Mouse (Mus musculus): ENCODE data around the gene Med8. TPM values are rescaled to one million over a fixed set of nuclear protein-coding genes. Genes with fewer than 3 reads are reported as not detected.

The Med8 gene
- polyA plus RNA-seq, 1 experiment = 31.0 TPM

DNA sequence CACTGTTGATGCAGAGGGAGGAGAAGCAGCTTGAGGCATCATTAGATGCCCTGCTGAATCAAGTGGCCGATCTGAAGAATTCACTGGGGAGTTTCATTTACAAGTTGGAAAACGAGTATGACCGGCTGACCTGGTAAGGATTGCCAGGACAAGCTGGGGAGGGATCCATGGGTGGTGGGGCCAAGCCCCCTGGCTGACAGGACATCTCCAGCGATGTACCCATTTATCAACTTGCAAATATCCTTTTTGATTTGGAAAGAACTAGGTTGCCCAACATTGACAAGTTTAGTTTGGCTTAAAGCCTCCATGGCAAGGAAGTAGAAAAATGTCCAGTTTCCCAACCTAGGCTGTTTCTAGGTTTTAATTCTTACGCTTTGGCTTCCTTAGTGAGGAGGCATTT is 1.7 kb downstream of the Med8 start:
- no peak for DNase-seq
- 71% methylated on average over 5 of the region's 5 CpGs for WGBS
- no peak for TF ChIP-seq POLR2A (IDR thresholded peaks at IDR 0.05; ENCODE audit: low read depth, low read length)
- no peak for TF ChIP-seq CTCF (conservative IDR thresholded peaks at IDR 0.05; ENCODE audit: insufficient read depth, insufficient read length, low read depth, low read length)

DNA sequence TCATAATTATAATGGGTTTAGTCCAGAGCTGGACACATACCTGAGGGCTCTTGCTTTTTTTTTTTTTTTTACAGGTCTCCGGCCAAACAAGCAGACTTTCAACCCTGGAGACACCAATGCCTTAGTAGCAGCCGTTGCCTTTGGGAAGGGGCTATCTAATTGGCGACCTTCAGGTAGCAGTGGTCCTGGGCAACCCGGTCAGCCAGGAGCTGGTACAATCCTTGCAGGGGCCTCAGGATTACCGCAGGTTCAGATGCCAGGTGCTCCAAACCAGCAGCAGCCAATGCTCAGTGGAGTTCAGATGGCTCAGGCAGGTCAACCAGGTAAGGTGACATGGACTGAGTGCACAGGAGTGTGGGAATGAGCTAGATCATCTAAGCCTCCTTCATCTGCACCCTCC is 4.4 kb downstream of the Med8 start:
- DNase-seq = no peak
- Histone ChIP-seq H3K27ac (ENCODE audit: insufficient read depth, low read depth, low read length) (no peak overlapping the region), H3K36me3 (ENCODE audit: control insufficient read depth, insufficient read depth, low read length) (no peaks in the 10 kb centered on the region), H3K4me1 (ENCODE audit: control insufficient read depth, insufficient read depth, low read length) (peaks cover 8% of the 10 kb centered on the region; the same call in 1 of the 2 replicates), H3K27me3 (replicated peaks; ENCODE audit: control insufficient read depth, insufficient read depth, low read length) (no peaks in the 10 kb centered on the region), H3K4me3 (ENCODE audit: insufficient read depth, low read depth, low read length) (no peak overlapping the region)
- WGBS = 91% methylated on average over 5 of the region's 5 CpGs
- TF ChIP-seq CTCF (conservative IDR thresholded peaks at IDR 0.05; ENCODE audit: insufficient read depth, insufficient read length, low read depth, low read length) = no peak
- no peak for TF ChIP-seq POLR2A (IDR thresholded peaks at IDR 0.05; ENCODE audit: low read depth, low read length)

More for the DNA sequence above, 1.7 kb downstream of the Med8 start:
- H3K4me3 ChIP-seq (ENCODE audit: insufficient read depth, low read depth, low read length) = no peak overlapping the region
- H3K4me1 ChIP-seq (ENCODE audit: control insufficient read depth, insufficient read depth, low read length) = peaks cover 8% of the 10 kb centered on the region; the same call in 1 of the 2 replicates
- no peak overlapping the region for H3K27ac ChIP-seq (ENCODE audit: insufficient read depth, low read depth, low read length)
- no peaks in the 10 kb centered on the region for H3K27me3 ChIP-seq (replicated peaks; ENCODE audit: control insufficient read depth, insufficient read depth, low read length)
- no peaks in the 10 kb centered on the region for H3K36me3 ChIP-seq (ENCODE audit: control insufficient read depth, insufficient read depth, low read length)

DNA sequence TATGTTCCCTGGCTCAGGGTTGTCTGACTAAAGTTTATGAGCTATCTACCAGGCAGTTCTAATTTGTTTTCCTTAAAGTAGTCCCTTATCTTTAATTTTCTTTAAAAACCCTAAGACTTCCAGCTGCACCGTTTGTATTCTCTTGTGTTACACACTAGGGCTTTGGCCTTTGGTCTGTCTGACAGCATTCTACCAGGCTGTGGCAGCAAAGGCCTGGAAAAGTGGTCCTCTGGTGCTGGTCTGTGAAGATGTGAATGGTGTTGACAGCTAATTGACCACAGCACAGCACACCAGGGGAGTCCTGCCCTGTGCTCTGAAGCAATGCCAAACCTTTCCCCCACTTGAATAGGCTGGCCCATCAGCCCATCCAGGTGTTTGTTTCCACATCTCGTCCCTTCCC is 6.6 kb downstream of the Med8 start:
- Histone ChIP-seq H3K27me3 (replicated peaks; ENCODE audit: control insufficient read depth, insufficient read depth, low read length) (no peaks in the 10 kb centered on the region), H3K4me1 (ENCODE audit: control insufficient read depth, insufficient read depth, low read length) (0 out of 2 replicates have a peak, but pooled peaks cover under 1% of the 10 kb centered on the region), H3K36me3 (ENCODE audit: control insufficient read depth, insufficient read depth, low read length) (no peaks in the 10 kb centered on the region), H3K27ac (ENCODE audit: insufficient read depth, low read depth, low read length) (no peak overlapping the region), H3K4me3 (ENCODE audit: insufficient read depth, low read depth, low read length) (no peak overlapping the region)
- TF ChIP-seq CTCF (conservative IDR thresholded peaks at IDR 0.05; ENCODE audit: insufficient read depth, insufficient read length, low read depth, low read length) (0 out of 2 replicates have a peak, but pooled peaks have one; percentile 23), POLR2A (IDR thresholded peaks at IDR 0.05; ENCODE audit: low read depth, low read length) (no peak)
- no peak for DNase-seq
- 77% methylated on average over 2 of the region's 2 CpGs for WGBS

DNA sequence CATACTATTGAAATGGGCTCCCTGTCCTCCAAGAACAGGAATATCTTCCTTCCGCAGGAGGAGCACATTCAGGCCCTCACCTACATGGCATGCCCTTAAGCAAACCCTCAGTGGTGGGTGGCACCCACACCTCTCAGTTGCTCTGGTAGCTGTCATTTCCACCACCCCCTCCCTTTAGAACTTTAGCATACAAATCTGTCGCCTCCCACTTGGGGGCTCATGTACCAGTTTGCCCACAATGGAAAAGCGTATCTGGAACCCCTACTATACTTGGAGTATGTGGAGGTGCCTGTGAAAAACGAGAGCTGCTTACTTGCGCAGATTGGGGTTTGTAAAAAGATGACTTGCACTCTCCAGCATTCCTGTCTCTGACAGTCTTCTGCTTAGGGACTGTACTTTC is 7.2 kb downstream of the Med8 start:
- H3K36me3 ChIP-seq (ENCODE audit: control insufficient read depth, insufficient read depth, low read length) = no peaks in the 10 kb centered on the region
- H3K4me1 ChIP-seq (ENCODE audit: control insufficient read depth, insufficient read depth, low read length) = 0 out of 2 replicates have a peak, but pooled peaks cover 4% of the 10 kb centered on the region
- WGBS = 94% methylated on average over 5 of the region's 5 CpGs
- no peak for DNase-seq
- no peak overlapping the region for H3K27ac ChIP-seq (ENCODE audit: insufficient read depth, low read depth, low read length)
- TF ChIP-seq POLR2A (IDR thresholded peaks at IDR 0.05; ENCODE audit: low read depth, low read length) = no peak
- no peak for TF ChIP-seq CTCF (conservative IDR thresholded peaks at IDR 0.05; ENCODE audit: insufficient read depth, insufficient read length, low read depth, low read length)
- H3K27me3 ChIP-seq (replicated peaks; ENCODE audit: control insufficient read depth, insufficient read depth, low read length) = no peaks in the 10 kb centered on the region
- H3K4me3 ChIP-seq (ENCODE audit: insufficient read depth, low read depth, low read length) = no peak overlapping the region

DNA sequence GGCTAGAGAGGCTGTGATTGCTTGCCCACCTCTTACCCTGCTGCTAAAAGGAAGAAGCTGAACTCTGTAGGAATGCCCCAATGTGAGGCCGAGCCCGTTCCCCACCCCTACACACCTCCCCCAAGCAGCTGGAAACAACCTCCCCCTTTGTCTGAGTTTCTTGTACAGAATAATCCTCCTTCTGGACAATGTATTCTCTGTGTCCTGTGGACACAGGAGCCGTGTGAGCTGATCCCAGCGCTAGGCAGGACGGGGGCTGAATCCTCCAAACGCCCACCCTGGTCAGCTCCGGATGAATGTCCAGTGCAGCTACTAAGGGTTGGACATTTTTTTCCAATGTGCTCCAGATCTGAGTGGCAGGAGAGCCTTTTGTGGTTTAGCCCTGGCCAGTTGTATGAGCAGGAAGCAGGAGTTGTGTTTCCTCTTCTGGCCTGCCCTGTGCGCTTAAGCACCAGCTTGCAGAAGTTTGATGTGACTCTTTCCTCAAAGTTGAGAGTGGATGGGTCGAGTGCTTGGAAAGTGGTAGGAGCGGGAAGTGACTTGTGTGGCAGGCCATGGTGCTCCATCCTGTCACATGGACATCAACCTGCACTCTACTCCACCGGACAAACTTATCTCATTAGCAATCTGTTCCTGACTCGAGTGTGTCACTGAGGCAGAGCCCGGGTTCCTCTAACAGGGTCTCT is 8.1 kb downstream of the Med8 start:
- 89% methylated on average over 13 of the region's 13 CpGs for WGBS
- TF ChIP-seq POLR2A (IDR thresholded peaks at IDR 0.05; ENCODE audit: low read depth, low read length) = no peak
- no peak for TF ChIP-seq CTCF (conservative IDR thresholded peaks at IDR 0.05; ENCODE audit: insufficient read depth, insufficient read length, low read depth, low read length)
- H3K27me3 ChIP-seq (replicated peaks; ENCODE audit: control insufficient read depth, insufficient read depth, low read length) = no peaks in the 10 kb centered on the region
- no peak overlapping the region for H3K4me3 ChIP-seq (ENCODE audit: insufficient read depth, low read depth, low read length)
- H3K36me3 ChIP-seq (ENCODE audit: control insufficient read depth, insufficient read depth, low read length) = no peaks in the 10 kb centered on the region
- H3K27ac ChIP-seq (ENCODE audit: insufficient read depth, low read depth, low read length) = no peak overlapping the region
- H3K4me1 ChIP-seq (ENCODE audit: control insufficient read depth, insufficient read depth, low read length) = 0 out of 2 replicates have a peak, but pooled peaks cover 6% of the 10 kb centered on the region
- no peak for DNase-seq

DNA sequence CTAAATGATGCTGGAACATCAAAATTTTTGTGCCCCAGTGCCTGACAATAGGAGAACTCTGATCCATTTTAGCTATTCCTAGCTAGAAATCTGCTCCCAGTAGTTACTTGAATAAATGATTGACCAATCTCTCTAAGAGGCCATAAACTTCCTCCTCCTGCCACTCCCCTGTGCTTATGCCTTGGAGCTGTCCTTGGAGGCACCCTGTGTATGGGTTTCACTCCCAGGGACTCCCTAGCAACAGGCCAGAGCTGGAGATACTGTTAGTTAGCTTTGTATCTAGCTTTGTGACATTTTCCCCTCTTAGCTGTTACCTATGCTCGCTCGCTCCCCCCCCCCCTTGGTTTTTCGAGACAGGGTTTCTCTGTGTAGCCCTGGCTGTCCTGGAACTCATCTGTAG is 12.2 kb downstream of the Med8 start:
- 93% methylated on average over 3 of the region's 3 CpGs for WGBS
- peak; percentile 43 for DNase-seq
- H3K36me3 ChIP-seq (ENCODE audit: control insufficient read depth, insufficient read depth, low read length) = no peaks in the 10 kb centered on the region
- H3K27ac ChIP-seq (ENCODE audit: insufficient read depth, low read depth, low read length) = no peak overlapping the region
- H3K27me3 ChIP-seq (replicated peaks; ENCODE audit: control insufficient read depth, insufficient read depth, low read length) = no peaks in the 10 kb centered on the region
- 0 out of 2 replicates have a peak, but pooled peaks cover 6% of the 10 kb centered on the region for H3K4me1 ChIP-seq (ENCODE audit: control insufficient read depth, insufficient read depth, low read length)
- H3K4me3 ChIP-seq (ENCODE audit: insufficient read depth, low read depth, low read length) = no peak overlapping the region
- no peak for TF ChIP-seq POLR2A (IDR thresholded peaks at IDR 0.05; ENCODE audit: low read depth, low read length)
- no peak for TF ChIP-seq CTCF (conservative IDR thresholded peaks at IDR 0.05; ENCODE audit: insufficient read depth, insufficient read length, low read depth, low read length)

DNA sequence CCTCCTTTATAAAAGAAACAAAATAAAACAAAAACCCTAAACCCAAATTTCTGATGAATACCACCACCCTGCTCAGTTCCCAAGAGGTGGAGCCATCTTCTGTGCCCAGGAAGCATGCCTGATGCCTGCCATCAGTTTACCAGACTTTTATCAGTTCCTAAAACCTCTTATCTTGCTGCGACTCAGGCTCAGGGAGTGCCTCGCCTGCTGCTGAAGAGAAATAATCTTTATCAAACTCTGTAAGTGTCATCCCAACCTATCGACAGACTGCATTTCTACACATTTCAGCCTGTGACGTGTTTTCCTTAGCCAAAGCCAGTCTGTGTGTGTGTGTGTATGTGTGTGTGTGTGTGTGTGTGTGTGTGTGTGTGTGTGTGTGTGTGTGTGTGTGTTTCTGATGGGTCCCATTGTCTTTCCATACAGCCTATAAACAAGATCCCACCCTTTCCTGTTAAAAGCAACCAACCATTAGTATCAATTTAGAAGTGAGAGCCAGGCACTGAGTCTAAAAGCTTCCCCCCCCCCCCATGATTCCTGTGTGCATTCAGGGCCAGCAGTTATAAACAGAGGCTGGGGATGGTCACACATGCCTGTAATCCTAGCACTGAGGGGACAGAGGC is 15.5 kb downstream of the Med8 start:
- Histone ChIP-seq H3K36me3 (ENCODE audit: control insufficient read depth, insufficient read depth, low read length) (no peaks in the 10 kb centered on the region), H3K27me3 (replicated peaks; ENCODE audit: control insufficient read depth, insufficient read depth, low read length) (no peaks in the 10 kb centered on the region), H3K27ac (ENCODE audit: insufficient read depth, low read depth, low read length) (no peak overlapping the region), H3K4me3 (ENCODE audit: insufficient read depth, low read depth, low read length) (no peak overlapping the region), H3K4me1 (ENCODE audit: control insufficient read depth, insufficient read depth, low read length) (peaks cover 22% of the 10 kb centered on the region)
- TF ChIP-seq POLR2A (IDR thresholded peaks at IDR 0.05; ENCODE audit: low read depth, low read length) (no peak), CTCF (conservative IDR thresholded peaks at IDR 0.05; ENCODE audit: insufficient read depth, insufficient read length, low read depth, low read length) (no peak)
- 78% methylated on average over 4 of the region's 4 CpGs for WGBS
- no peak for DNase-seq
